Mouse (Mus musculus) frontal cortex, postnatal 10 days (tissue): ENCODE data around the gene Gm13199.

Experiments used
- DNase-seq, 2 experiments: peaks; one replicate each; pipeline ENCODE4 v3.0.0; 2022; ENCODE audit warnings: low spot score in 2 of 2, mixed read lengths in 1 of 2

The Gm13199 gene

DNA sequence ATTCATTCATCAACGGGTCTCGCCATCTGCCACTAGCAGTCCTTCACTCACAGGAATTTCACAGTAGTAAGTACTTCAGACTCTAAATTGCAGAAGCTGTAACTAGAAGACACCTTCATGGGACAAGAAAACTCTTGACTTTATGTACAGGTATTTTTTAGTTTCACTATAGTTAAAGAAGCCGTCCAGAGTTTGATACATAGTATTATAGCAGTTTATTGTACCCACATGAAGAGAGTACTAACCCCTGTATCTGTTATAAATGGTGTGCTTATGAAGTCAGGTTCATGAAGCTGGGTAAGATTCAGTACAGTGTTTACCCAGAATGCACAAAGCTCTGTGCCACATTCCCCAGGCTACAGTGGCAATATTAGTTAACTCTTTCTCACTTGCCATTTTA is at the start of gene Gm13199:
Gm13199 (minus strand) TSS at position 101 of the 400 bp plus-strand sequence.
- DNase-seq = no peak

DNA sequence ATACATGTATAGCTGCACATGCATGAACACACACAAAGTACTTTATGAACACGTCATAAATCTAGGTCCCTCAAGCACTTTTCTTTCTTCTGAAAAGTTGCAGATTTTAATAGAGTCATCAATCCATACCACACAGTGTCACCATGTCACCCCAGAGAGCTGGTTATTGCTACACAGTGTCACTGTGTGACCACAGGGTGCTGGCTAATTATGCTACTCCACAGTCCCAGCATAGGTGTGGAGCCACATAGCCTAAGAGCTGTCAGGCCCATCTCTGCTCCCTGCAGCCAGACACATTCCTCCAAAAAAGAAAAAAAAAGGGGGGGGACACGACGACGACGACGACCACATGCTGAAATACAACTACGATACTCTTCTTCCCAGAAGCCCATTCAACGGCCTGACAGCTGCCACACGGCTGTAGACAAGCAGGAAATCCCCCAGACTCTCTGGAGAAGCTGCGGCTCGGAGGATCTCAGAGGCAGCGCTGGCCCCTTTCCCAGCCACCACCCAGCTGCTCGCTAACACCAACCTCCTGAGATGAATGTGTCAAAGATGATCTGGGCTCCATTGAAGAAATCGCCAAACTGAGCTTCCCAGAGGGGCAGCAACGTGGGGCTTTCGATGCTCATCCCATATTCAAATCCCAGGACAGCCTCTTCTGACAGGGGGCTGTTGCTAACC is 48.7 kb upstream of the Gm13199 start:
- no peak for DNase-seq

DNA sequence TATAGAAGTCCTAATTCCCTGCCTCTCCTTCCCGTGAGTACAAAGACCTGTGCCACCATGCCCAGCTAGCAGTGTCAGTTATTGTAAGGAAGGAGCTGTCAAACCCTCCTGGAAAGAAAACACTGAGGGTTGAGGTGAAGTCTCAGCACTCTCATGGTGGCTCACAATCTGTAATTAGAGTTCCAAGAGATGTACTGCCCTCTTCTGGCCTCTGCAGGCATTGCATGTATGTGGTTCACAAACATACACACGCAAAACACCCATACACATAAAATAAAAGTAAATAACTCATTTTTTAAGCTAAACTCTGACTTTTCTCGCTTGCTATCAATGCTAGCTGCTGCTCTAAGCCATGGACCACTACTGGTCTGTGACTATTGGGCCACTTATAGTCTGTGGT is 43.9 kb upstream of the Gm13199 start:
- no peak for DNase-seq

DNA sequence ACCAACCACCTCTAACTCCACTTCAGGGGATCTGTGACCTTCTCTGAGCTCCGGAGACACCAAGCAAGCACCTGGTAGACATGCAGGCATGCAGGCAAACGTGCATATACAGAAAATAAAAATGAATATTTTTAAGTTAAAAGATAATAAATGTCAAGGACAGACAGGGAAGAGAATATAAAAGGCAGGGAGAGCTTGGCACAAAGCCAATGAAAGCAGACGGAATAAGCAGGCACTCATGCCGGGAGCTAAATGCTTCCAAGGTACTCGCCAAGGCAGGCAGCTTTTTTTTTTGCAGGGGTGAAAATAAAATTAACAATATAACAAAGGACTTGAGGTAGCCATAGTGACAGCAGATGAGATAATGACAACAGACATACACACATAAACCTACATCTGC is 43.4 kb upstream of the Gm13199 start:
- DNase-seq = no peak

DNA sequence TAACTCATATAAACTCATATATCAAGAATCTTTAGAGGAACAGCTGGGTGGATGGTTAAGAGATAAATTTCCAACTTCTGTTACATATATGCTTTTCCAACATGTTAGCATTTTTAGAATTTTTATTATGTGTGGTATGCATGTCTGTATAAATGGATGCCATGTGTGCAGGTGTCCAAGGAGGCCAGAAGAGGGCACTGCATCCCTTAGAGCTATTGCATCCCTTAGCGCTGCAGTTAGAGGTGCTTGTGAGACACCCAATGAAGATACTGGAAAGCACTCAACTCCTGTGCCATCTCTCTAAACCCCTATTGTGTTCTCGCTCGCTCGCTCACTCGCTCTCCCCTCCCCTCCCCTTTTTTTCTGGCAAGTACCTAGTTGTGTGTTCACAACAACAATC is 37.4 kb upstream of the Gm13199 start:
- no peak for DNase-seq

DNA sequence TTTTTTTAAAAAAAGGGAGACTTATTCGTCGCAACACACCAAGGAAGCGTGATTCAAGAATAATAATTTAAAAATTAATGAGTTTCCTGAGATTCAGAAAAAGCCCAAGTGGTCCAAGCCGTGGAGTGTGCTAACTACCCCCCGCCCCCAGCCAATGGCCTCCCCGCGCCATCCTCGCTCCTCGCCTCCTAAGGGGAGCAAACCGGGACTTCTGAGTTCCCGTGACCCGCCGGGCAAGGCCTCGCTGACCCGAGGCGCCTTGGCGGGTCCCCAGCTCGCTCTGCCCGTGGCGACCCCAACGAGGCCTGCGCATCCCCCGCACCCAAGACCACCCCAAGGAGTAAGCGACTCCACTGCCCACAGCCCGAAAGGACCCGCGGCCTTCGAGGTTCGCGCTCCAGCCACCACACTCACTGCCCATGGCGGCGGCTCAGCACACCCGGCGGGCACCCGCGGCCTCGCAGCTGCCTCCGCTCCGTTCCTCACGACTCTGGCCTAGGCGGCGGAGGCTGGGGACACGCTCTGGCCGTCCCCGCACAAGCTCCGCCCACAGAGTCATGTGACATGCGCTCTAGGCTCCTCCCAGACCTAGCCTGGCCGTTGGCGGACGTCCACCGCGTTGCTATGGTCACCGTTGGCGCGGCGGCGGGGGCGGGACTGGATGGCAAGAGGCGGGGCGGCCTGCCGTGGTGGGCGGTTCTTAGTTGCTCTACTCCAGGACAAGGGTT is 32.3 kb upstream of the Gm13199 start, which contains the start of gene Sec61a2:
Sec61a2 (minus strand) TSS at position 590 of the 728 bp plus-strand sequence.
- DNase-seq = peak; percentile 95 to 98

DNA sequence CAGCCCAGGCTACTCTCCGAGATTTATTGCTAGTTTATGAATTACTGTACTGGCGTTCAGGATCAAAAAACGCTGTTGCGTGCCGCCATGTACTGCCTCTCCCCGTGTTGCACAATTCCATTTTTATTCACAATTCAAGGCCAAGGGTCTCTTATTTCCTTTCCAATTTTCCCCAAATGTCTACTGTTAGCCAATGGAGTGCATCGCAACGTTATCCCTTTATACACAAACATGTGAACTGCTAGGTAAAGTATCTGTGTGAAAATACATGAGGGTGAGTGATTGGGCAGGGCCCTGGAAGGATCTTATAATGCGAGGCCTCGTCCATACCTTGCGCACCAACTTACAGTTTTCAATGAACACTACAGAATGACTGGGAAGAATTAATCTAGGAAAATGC is 31.6 kb upstream of the Gm13199 start:
- DNase-seq = no peak

DNA sequence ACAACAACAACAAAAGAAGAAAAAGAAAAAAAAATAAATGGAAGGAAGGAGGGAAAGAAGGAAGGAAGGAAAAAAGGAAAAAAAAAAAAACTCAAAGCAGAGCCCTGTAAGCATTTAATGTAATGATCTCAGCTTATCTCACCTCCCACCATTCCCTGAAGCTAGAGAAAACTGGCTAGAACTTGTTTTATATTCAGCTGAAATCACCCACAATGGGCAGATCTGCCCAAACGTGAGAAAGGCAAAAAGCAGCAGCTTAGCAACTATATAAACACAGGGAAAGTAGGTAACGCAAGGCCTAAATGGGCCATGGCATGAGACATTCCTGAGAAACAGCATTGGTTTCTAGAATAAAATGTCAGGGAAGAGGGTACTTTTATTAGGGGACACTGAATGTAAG is 26.7 kb upstream of the Gm13199 start:
- no peak for DNase-seq

DNA sequence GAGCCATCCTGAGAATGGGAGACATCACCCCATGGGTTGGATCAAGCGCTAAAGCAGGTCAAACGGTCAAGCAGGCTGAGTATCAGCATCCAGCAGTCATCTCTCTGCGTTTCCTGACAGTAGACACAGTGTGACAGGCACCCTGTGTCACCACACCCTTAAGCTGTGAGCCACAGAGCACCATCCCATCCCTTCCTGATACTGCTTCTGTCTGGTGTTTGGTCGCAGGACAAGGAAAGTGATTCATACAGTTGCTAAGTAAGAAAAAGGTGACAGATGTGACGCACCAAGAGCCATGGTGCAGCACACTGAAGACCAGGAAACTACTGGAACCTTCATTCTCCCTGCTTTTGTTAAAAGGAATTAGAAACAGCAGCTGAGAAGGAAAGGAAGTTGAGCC is 26.1 kb upstream of the Gm13199 start:
- DNase-seq = no peak

DNA sequence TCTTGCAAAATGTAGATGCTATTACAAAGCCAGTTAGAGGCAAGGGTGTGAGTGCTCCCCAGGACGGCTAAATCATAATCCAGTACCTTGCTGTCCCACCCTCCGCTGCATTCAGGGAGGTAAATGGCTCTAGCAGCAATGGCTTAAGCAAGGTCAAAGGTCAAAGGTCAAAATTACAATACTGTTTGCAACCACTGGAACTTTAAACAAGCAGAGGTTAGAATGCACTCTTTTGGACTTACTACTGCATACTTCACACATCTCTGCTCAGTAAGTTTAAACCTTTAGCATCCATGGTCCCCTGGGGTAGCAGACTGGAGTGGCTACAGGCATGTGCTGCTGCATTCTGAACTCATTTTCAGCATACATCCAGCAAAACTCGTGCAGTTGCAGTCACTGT is 14.7 kb upstream of the Gm13199 start:
- no peak for DNase-seq

DNA sequence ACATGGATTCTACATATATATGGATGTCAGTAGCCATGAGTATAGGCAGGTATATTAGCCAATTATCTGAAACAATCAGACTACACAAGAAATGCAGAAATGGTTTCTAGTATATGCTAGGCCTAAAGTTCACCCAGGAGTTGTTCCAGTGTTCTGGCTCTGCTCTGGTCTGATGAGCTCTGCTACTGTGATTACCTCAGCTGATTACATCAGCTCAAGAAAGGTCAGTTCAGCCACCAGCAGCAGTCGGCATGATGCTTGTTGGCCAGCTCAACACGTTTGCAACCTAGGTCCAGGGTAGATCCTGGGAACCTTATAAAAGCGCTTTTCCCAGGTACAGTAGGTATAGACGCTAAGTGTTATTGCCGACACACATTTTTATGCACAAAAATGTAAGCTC is 7.0 kb upstream of the Gm13199 start:
- DNase-seq = no peak

DNA sequence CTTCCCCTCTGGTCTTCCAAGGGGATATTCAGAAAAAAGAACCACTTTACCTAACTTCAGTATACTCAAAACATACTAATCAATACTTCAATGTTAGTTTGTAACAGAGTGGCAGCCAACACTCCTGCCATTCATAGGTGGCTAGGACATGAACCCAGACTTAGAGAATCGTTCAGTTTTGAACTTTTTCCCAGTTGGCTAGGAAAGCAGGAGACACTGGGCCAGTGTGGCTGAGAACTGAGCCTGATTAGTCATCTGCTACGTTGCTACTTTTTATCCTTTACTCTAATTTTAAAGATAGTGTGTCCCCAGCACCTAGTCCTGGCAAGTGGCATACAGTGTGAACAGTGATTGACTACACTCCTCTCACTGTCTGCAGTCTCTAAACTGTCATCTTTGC is 4.9 kb upstream of the Gm13199 start:
- DNase-seq = no peak

DNA sequence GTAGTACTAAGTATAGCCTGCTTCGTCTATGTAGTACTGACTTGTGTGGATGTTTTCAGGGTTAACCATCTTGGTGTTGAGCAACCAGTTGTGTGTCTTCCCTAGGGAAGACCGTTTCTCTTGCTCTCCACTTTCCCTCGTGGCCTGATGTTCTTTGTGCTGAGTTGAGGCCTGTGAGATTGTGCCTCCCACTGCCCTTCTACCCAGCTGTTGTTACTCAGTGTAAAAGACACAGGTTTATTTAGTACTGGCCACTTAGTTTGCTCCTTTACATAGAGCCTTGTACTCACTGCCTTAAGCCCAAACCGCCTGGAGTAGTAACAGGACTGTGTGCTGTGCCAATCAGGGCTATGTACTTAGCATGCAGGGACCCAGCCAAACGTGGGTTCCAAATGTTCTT is 10.9 kb downstream of the Gm13199 start:
- DNase-seq = no peak

DNA sequence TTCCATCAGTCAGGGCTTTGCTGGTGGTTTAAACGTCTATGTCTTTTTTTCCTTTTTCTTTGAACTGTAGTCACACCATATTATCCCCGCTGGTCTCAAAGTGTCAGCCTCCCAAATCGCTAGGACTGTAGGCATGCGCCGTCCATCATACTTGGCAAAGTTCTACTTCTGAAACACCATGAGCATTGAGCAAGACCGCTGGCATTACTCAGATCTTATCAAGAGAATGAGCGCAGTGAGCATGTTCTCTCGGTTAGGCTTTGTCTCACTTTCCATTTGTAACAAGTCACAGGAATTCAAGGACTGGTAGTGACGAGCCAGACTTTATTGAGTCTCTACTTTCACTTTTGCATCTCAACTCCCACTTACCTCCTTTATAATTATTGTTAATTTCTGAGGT is 11.6 kb downstream of the Gm13199 start:
- no peak for DNase-seq

DNA sequence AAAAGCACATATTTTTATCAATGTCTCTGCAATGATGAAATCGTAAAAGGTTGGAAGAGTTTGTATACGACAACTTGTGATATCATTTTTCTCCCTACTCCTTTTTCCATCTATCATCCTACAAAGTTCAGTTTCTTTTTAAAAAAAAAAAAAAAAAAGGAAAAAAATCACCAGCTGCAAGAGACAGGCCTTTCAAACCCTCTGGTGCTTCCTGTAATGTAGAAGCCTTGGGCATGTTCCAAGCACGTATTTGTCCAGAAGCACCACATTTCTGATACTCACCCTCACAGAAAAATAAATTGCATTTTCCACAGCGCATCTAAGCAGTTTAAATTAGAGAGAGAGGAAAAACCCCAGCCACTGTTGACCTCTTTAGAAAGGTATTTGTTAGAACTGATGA is 16.9 kb downstream of the Gm13199 start:
- no peak for DNase-seq

DNA sequence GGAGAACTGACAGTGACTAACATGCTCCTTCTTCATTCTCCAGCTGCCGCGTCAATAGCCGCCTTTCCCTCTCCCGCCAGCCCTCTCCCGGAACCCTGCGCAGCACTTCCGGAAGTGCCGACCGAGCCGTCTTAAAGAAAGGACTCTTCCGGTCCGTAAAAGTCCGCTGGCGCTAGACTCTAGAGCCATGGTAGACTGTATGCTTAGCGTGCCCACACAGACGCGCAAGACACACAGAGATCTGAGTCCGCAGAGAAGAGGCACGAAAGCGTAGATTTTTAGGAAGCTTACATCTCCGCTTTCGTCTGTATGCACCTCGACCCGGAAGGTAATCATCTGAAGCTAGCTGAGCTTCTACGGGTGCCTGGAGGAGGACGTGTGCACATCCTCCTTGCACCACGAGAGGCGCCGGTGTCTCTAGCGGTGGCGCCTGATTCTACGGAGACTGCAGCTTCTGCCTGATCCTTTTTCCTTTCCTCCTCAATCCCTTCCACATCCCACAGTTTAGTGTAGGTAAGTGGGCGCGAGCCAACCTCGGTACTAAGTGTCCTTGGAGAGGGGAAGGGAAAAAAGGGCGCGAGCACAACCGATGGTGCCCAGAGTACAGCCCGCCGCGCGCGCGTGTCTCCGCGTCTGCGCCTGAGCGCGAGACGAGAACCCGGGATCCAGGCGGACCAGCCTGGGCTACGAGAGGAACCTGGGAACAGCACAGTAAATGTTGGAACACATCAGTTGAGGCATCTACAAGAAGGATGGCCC is 17.7 kb downstream of the Gm13199 start, which contains the start of the genes Nudt5 and Cdc123:
Nudt5 (plus strand) TSS at position 147 of the 759 bp plus-strand sequence.
Cdc123 (minus strand) TSS at position 292 of the 759 bp plus-strand sequence.
- peak; percentile 88 to 89 for DNase-seq

DNA sequence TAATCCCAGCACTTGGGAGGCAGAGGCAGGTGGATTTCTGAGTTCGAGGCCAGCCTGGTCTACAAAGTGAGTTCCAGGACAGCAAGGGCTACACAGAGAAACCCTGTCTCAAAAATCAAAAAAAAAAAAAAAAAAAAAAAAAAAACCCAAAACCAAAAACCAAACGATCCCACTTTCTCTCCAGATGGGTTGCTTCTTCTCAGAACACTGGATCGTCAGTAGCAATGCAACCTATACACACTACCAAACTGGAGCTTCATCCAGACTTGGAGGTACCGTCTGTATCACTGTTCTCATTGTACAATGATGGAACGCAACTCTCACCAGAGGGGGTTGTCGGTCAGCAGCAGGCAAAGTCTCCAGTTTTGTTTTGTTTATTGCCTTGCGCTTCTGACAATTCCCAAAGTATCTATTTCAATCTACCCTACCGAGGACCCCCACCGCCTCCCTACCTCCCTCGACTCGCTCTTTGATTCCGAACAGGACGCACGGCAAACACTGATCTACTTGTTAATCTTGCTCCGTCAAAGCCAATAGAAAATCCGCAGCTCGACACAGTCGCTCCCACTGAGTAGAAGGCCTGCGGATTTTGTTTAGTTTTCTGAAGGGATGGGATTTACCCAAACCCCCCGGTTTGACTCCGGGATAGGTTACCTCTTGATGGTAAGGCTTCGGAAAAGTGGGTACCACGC is 18.4 kb downstream of the Gm13199 start:
- DNase-seq = no peak

DNA sequence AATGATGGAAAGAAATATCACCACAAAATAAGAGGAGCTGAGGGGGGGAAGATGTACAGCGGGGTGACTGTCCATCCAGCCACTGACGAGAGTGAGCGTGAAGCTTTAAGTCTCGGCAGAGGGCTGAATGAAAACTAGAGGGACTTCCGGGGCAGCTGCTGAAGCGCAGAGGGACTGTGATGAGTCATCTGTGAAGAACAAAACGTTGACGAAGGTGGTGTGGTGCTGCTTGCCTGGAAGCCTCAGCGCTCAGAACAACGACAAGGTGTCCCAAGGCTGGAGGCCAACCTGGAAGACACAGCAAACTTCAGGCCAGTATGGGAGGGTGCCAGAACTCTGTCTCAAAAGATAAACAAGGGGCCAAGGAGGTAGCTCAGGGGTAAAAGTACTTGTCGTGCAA is 21.9 kb downstream of the Gm13199 start:
- DNase-seq = no peak

DNA sequence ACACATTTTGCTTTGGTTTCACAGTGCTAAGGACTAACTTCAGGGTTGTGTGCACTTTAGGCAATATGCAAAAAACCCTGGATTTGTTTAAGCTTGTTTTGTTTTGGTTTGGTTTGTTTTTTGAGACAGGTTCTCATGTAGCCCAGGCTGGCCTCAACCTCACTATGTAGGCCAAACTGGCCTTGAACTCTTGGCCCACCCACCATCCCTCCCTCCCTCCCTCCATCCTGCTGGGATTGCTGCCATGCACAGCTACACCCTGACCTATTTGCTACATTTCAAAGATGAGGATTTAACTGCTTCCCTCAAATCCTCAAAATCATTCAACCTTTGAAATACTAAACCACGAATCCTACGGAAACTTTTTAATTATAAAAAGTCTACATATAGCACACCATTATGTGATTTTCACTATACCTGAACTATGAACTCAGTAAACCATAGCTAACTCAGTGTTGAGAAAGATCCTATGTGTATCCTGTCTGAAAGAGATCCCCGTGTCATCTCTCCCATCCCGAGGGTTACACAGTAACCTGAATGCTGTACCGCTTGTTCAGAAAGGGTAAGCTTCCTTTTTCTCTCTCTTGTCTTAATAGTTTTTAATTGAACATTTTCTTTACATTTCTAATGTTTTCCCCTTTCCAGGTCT is 37.3 kb downstream of the Gm13199 start:
- no peak for DNase-seq

DNA sequence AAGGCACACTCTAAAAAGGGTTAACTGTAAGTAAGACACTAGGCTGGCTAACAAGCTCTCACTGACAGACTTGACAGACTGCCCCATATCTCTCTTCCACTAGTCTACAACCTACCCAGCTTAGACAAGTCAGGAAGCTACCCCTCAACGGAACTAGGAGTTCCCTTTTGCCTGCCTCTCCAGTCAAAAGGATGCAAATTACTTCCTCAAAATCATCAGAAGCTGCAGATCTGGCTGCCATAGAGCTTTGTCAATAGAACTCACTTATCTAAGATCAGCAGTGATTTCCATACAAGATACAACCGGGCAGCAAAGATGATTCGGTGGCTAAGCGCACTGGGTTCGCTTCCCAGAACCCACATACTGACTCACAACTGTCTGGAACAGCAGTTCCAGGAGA is 38.0 kb downstream of the Gm13199 start:
- DNase-seq = no peak

DNA sequence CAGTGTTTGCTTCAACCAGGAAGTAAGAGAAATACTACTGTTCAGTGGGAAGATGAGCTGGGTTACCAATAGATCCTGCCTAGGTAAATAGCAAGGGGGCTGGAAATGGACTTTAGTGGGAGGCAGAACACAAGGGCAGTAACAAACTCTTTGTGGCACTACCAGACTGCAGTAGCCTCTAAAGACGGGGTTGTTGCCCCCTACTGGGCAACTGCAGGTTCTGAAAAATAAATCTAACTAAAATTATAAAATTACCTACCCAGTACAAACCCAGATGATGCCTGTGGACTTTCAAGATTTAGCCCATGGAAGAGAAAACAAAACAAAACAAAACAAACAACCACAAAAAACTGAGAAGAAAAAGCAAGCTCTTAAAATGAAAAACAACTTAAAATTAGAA is 38.5 kb downstream of the Gm13199 start:
- no peak for DNase-seq
